Mouse (Mus musculus) MEL (cell line): ENCODE measurements around the gene Eif3a. TPM values are rescaled to one million over a fixed set of nuclear protein-coding genes. Genes with fewer than 3 reads are reported as not detected.

Experiments
- DNase-seq: peaks from one replicate; pipeline ENCODE4 v3.0.0; 2011; ENCODE audit warnings: low read depth, low spot score
- H3K27ac ChIP-seq: 2 replicates; pipeline ENCODE4 v1.5.1; 2012; ENCODE audit warnings: low read depth, mild to moderate bottlenecking, control low read depth, low read length, moderate library complexity; ENCODE audit not compliant: control insufficient read depth
- H3K27me3 ChIP-seq, 2 experiments: fragments of 150-350 bp in 1 of 2; sonication (generic) in 1 of 2; 2 replicates each; pipeline ENCODE4 v1.6.1; 2012; ENCODE audit warnings: low read length in 2 of 2, mild to moderate bottlenecking in 2 of 2, improper control_type of control experiment in 1 of 2, moderate library complexity in 1 of 2; ENCODE audit not compliant: insufficient read depth in 2 of 2, control insufficient read depth in 1 of 2
- H3K36me3 ChIP-seq, 2 experiments: 2 replicates each; pipeline ENCODE4 v1.6.1; 2012 to 2014; ENCODE audit warnings: low read length in 2 of 2, improper control_type of control experiment in 1 of 2, inconsistent platforms in 1 of 2, mild to moderate bottlenecking in 1 of 2; ENCODE audit not compliant: insufficient read depth in 2 of 2, control insufficient read depth in 1 of 2
- H3K4me1 ChIP-seq, 2 experiments: fragments of 150-350 bp in 1 of 2; sonication (generic) in 1 of 2; 2 replicates each; pipeline ENCODE4 v1.6.1; 2012; ENCODE audit warnings: low read length in 2 of 2, improper control_type of control experiment in 1 of 2, mild to moderate bottlenecking in 1 of 2; ENCODE audit not compliant: insufficient read depth in 2 of 2, control insufficient read depth in 1 of 2
- H3K4me3 ChIP-seq, 2 experiments: fragments of 150-350 bp in 1 of 2; sonication (generic) in 1 of 2; 2 replicates each; pipeline ENCODE4 v1.5.1; 2012; ENCODE audit warnings: low read depth in 2 of 2, low read length in 2 of 2, mild to moderate bottlenecking in 2 of 2, moderate library complexity in 2 of 2, control low read depth in 1 of 2, improper control_type of control experiment in 1 of 2; ENCODE audit not compliant: control insufficient read depth in 1 of 2, insufficient read depth in 1 of 2
- H3K79me2 ChIP-seq: 2 replicates; pipeline ENCODE4 v1.6.1; 2012; ENCODE audit warnings: mild to moderate bottlenecking, low read length, moderate library complexity; ENCODE audit not compliant: control insufficient read depth, poor library complexity, insufficient read depth
- H3K9ac ChIP-seq: 2 replicates; pipeline ENCODE4 v1.6.1; 2012; ENCODE audit warnings: low read depth, mild to moderate bottlenecking, control low read depth, low read length, moderate library complexity; ENCODE audit not compliant: control insufficient read depth, poor library complexity, severe bottlenecking
- H3K9me3 ChIP-seq: fragments of 150-350 bp; sonication (generic); replicated peaks from 2 replicates; pipeline ENCODE4 v1.6.1; 2012; ENCODE audit warnings: mild to moderate bottlenecking, low read length, improper control_type of control experiment, moderate library complexity; ENCODE audit not compliant: insufficient read depth
- CHD1 ChIP-seq: IDR thresholded peaks from 2 replicates; pipeline ENCODE4 v1.6.1; 2012; ENCODE audit warnings: low read depth, mild to moderate bottlenecking, inconsistent platforms, low read length, improper control_type of control experiment
- E2F4 ChIP-seq: IDR thresholded peaks from 2 replicates; pipeline ENCODE4 v1.6.1; 2011; ENCODE audit warnings: low read depth, low read length, improper control_type of control experiment, borderline replicate concordance
- EP300 ChIP-seq, 2 experiments: IDR thresholded peaks; 2 replicates each; pipeline ENCODE4 v1.6.1; 2011; ENCODE audit warnings: improper control_type of control experiment in 2 of 2, low read length in 2 of 2, low read depth in 1 of 2, mild to moderate bottlenecking in 1 of 2
- ETS1 ChIP-seq: IDR thresholded peaks from 2 replicates; pipeline ENCODE4 v1.6.1; 2012; ENCODE audit warnings: low read depth, mild to moderate bottlenecking, inconsistent platforms, low read length, improper control_type of control experiment, moderate library complexity
- GABPA ChIP-seq: IDR thresholded peaks from 2 replicates; pipeline ENCODE4 v1.6.1; 2012; ENCODE audit warnings: low read depth, mild to moderate bottlenecking, inconsistent platforms, low read length, improper control_type of control experiment, moderate library complexity
- GATA1 ChIP-seq: IDR thresholded peaks from 2 replicates; pipeline ENCODE4 v1.6.1; 2011; ENCODE audit warnings: low read depth, low read length, improper control_type of control experiment
- HCFC1 ChIP-seq: IDR thresholded peaks from 2 replicates; pipeline ENCODE4 v1.6.1; 2012; ENCODE audit warnings: low read depth, mild to moderate bottlenecking, inconsistent platforms, low read length, improper control_type of control experiment, moderate library complexity
- JUND ChIP-seq: IDR thresholded peaks from 2 replicates; pipeline ENCODE4 v1.6.1; 2011; ENCODE audit warnings: low read depth, mild to moderate bottlenecking, improper control_type of control experiment, low read length
- MAFK ChIP-seq: IDR thresholded peaks from 2 replicates; pipeline ENCODE4 v1.6.1; 2011; ENCODE audit warnings: low read depth, mild to moderate bottlenecking, low read length, improper control_type of control experiment, borderline replicate concordance
- MAX ChIP-seq: IDR thresholded peaks from 2 replicates; pipeline ENCODE4 v1.6.1; 2011; ENCODE audit warnings: low read length, improper control_type of control experiment
- MAZ ChIP-seq: IDR thresholded peaks from 2 replicates; pipeline ENCODE4 v1.6.1; 2012; ENCODE audit warnings: low read depth, mild to moderate bottlenecking, inconsistent platforms, low read length, improper control_type of control experiment
- MXI1 ChIP-seq: IDR thresholded peaks from 2 replicates; pipeline ENCODE4 v1.6.1; 2011; ENCODE audit warnings: mild to moderate bottlenecking, low read depth, low read length, improper control_type of control experiment
- MYB ChIP-seq: IDR thresholded peaks from 2 replicates; pipeline ENCODE4 v1.6.1; 2011; ENCODE audit warnings: mild to moderate bottlenecking, low read depth, low read length, improper control_type of control experiment
- MYC ChIP-seq: IDR thresholded peaks from 2 replicates; pipeline ENCODE4 v1.6.1; 2011; ENCODE audit warnings: low read depth, mild to moderate bottlenecking, low read length, improper control_type of control experiment, moderate library complexity
- NELFE ChIP-seq: IDR thresholded peaks from 2 replicates; pipeline ENCODE4 v1.6.1; 2011; ENCODE audit warnings: low read depth, low read length, improper control_type of control experiment
- NRF1 ChIP-seq: IDR thresholded peaks from 2 replicates; pipeline ENCODE4 v1.6.1; 2014; ENCODE audit warnings: low read depth, mild to moderate bottlenecking, inconsistent platforms, low read length, improper control_type of control experiment, moderate library complexity; ENCODE audit not compliant: poor library complexity, insufficient read depth, severe bottlenecking
- POLR2A ChIP-seq, 2 experiments: IDR thresholded peaks; 2 replicates each; pipeline ENCODE4 v1.6.1; 2011 to 2012; ENCODE audit warnings: low read length in 2 of 2, mild to moderate bottlenecking in 2 of 2, control low read depth in 1 of 2, improper control_type of control experiment in 1 of 2, low read depth in 1 of 2, moderate library complexity in 1 of 2; ENCODE audit not compliant: control insufficient read depth in 1 of 2, insufficient read depth in 1 of 2, poor library complexity in 1 of 2
- POLR2AphosphoS2 ChIP-seq: IDR thresholded peaks from 2 replicates; pipeline ENCODE4 v1.6.1; 2011; ENCODE audit warnings: low read length, improper control_type of control experiment
- POLR2AphosphoS5 ChIP-seq: IDR thresholded peaks from 2 replicates; pipeline ENCODE4 v1.6.1; 2012; ENCODE audit warnings: low read depth, borderline replicate concordance, mild to moderate bottlenecking, inconsistent platforms, low read length, moderate library complexity, mixed read lengths
- RAD21 ChIP-seq: IDR thresholded peaks from 2 replicates; pipeline ENCODE4 v1.6.1; 2011; ENCODE audit warnings: mild to moderate bottlenecking, low read depth, low read length, improper control_type of control experiment
- RCOR1 ChIP-seq: IDR thresholded peaks from 2 replicates; pipeline ENCODE4 v1.6.1; 2012; ENCODE audit warnings: low read depth, mild to moderate bottlenecking, inconsistent platforms, low read length, improper control_type of control experiment
- SIN3A ChIP-seq: IDR thresholded peaks from 2 replicates; pipeline ENCODE4 v1.6.1; 2012; ENCODE audit warnings: low read length, improper control_type of control experiment, inconsistent platforms
- SMC3 ChIP-seq: IDR thresholded peaks from 2 replicates; pipeline ENCODE4 v1.6.1; 2011; ENCODE audit warnings: low read depth, low read length, improper control_type of control experiment
- TBP ChIP-seq: IDR thresholded peaks from 2 replicates; pipeline ENCODE4 v1.8.0; 2011; ENCODE audit warnings: low read depth, low read length, improper control_type of control experiment
- UBTF ChIP-seq: IDR thresholded peaks from 2 replicates; pipeline ENCODE4 v1.6.1; 2012; ENCODE audit warnings: low read depth, mild to moderate bottlenecking, inconsistent platforms, low read length, improper control_type of control experiment, moderate library complexity, borderline replicate concordance; ENCODE audit not compliant: insufficient read depth
- USF2 ChIP-seq, 2 experiments: IDR thresholded peaks; 2 replicates each; pipeline ENCODE4 v1.6.1; 2011 to 2012; ENCODE audit warnings: improper control_type of control experiment in 2 of 2, low read length in 2 of 2, borderline replicate concordance in 1 of 2, inconsistent platforms in 1 of 2, low read depth in 1 of 2, mild to moderate bottlenecking in 1 of 2; ENCODE audit not compliant: insufficient read depth in 1 of 2
- ZC3H11A ChIP-seq: IDR thresholded peaks from 2 replicates; pipeline ENCODE4 v1.6.1; 2012; ENCODE audit warnings: low read depth, mild to moderate bottlenecking, inconsistent platforms, low read length, improper control_type of control experiment
- ZMIZ1 ChIP-seq: IDR thresholded peaks from 2 replicates; pipeline ENCODE4 v1.6.1; 2012; ENCODE audit warnings: low read depth, mild to moderate bottlenecking, inconsistent platforms, low read length, improper control_type of control experiment, moderate library complexity
- polyA plus RNA-seq, 2 experiments: library from polyadenylated mRNA; stranded (reverse) in 1 of 2; unstranded in 1 of 2; fragments of >175 nt in 1 of 2; fragments of >200 nt in 1 of 2; gene quantifications; 2 replicates each; pipeline versions ENCODE4 v1.2.1 to v1.2.4; 2012; ENCODE audit warnings: low replicate concordance in 2 of 2, low read depth in 1 of 2; ENCODE audit not compliant: insufficient read length in 2 of 2, insufficient read depth in 1 of 2, missing spikeins in 1 of 2
- total RNA-seq: library from RNA; depleted of rRNA; stranded (reverse); fragments of 300-350 nt; gene quantifications from 2 replicates; pipeline ENCODE4 v1.2.3, GENCODE M21; 2012

Eif3a gene
- total and polyA plus RNA-seq, 3 experiments, result 331 to 914 (median 424) TPM

DNA sequence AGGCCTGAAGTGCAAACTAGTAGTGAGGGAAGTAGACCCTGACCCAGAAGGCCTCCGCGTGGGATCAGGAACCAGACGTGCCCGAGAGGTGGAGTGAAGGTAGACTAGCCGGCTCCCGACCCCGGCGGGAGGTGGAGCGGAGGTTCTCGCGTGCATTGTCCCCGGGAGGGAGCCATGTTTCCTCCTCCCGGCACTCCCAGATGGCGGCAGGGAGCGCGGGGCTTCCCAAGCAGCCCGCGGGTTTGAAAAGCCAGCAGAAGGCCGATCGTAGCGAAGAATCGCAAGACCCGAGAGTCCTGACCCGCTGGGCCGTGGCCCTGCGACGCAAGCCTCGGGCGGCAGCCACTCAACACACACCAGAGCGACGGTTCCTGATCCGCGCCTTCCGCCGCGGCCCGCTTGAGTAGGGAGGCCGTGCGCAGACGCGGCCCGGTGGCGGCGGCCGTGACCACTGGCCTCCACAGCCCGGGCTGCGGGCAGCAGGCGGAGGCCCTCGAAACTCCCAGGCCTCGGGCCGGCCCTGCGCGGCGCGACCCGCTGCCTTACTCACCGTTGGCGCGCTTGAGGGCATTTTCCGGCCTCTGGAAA lies 445 bp downstream of the Eif3a start (continued):
- TF ChIP-seq UBTF (no peak), RAD21 (no peak)
- TF ChIP-seq, all 39 proteins: peak for 6

DNA sequence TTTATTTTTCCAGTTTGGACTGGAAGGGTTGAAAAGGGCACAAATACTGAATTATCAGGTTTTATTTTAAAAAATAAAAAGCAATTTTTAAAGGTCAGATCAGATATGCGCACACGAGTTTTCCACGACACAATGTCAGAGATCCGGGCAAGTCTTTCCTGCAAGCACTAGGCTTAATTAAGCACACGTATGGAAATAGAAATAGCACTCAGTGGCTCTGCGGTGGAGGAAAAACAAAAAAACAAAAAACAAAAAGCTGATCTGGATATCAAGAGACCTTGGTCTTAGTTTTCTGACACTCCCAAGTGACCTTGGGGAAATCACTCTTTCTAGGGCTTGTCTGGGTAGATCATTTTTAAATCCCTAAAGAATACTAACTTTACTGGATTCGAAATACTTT lies 1.0 kb downstream of the Eif3a start:
- Histone ChIP-seq H3K9me3 (no peaks in the 10 kb centered on the region), H3K9ac (peak overlapping the region; percentile 99), H3K4me3 (peak overlapping the region; percentile 85 to 87), H3K79me2 (peaks cover 55% of the 10 kb centered on the region), H3K27me3 (no peaks in the 10 kb centered on the region), H3K36me3 (peaks cover 26 to 59% of the 10 kb centered on the region in 2 experiments), H3K4me1 (peaks cover 25 to 49% of the 10 kb centered on the region in 2 experiments), H3K27ac (peak overlapping the region; percentile 94)
- DNase-seq, result peak; percentile 61
- no peak for TF ChIP-seq MYB
- TF ChIP-seq MAX, result no peak
- no peak for TF ChIP-seq NRF1
- peak; percentile 44; the same call in 1 of the 2 replicates for TF ChIP-seq ZMIZ1
- no peak for TF ChIP-seq POLR2AphosphoS5
- 0 out of 2 replicates have a peak, but pooled peaks have one; percentile 59 for TF ChIP-seq POLR2AphosphoS2
- TF ChIP-seq ZC3H11A, result no peak
- TF ChIP-seq SIN3A, result peak; percentile 76
- TF ChIP-seq ETS1, result no peak
- TF ChIP-seq E2F4, result no peak
- TF ChIP-seq GABPA, result no peak
- TF ChIP-seq MYC, result no peak
- TF ChIP-seq POLR2A (IDR thresholded peaks at IDR 0.05; ENCODE audit: control insufficient read depth in 1 of 2, insufficient read depth in 1 of 2, low read depth in 1 of 2, low read length in 2 of 2, poor library complexity in 1 of 2), result no peak
- TF ChIP-seq JUND, result no peak
- no peak for TF ChIP-seq TBP
- TF ChIP-seq MXI1, result peak; percentile 84
- no peak for TF ChIP-seq NELFE
- no peak for TF ChIP-seq MAFK
- peak; percentile 25; the same call in 1 of the 2 replicates for TF ChIP-seq GATA1
- TF ChIP-seq UBTF, result no peak
- peak; percentile 98 for TF ChIP-seq CHD1
- TF ChIP-seq SMC3, result no peak
- TF ChIP-seq EP300 (IDR thresholded peaks at IDR 0.05; ENCODE audit: low read depth in 1 of 2, low read length in 2 of 2), result no peak
- TF ChIP-seq MAZ, result no peak
- TF ChIP-seq USF2 (IDR thresholded peaks at IDR 0.05; ENCODE audit: borderline replicate concordance in 1 of 2, insufficient read depth in 1 of 2, low read depth in 1 of 2, low read length in 2 of 2), result no peak
- TF ChIP-seq RCOR1, result no peak
- TF ChIP-seq HCFC1, result no peak
